Mouse (Mus musculus): ENCODE measurements at regions not wholly inside any gene's neighbourhood (a gene's known extent, or its start where the extent isn't known, plus 50 kb on each side); places are given as distances from the start of the nearest gene placed in this dataset.

- no peak for DNase-seq
These were observed 86.9 kb downstream of the Ndufa10 start for GRCm38 (mm10) chr1:92386752-92387151.

GRCm38 (mm10) chr1:92384945-92385344 lies 88.7 kb downstream of the Ndufa10 start:
- DNase-seq = no peak

GRCm38 (mm10) chr1:92383749-92384148 lies 89.9 kb downstream of the Ndufa10 start:
- DNase-seq = no peak

- no peak for DNase-seq
These were observed 94.2 kb downstream of the Ndufa10 start for GRCm38 (mm10) chr1:92379510-92379886.

GRCm38 (mm10) chr1:92378741-92379509 lies 94.7 kb downstream of the Ndufa10 start:
- DNase-seq = peak; percentile 40

- peak; percentile 22 for DNase-seq
These were observed 97.2 kb downstream of the Ndufa10 start for GRCm38 (mm10) chr1:92376456-92376855.

GRCm38 (mm10) chr1:92372222-92372990 lies 101.3 kb downstream of the Ndufa10 start:
- no peak for DNase-seq

- peak; percentile 23 for DNase-seq
These were observed 102.2 kb downstream of the Ndufa10 start for GRCm38 (mm10) chr1:92371357-92371981.

- no peak for DNase-seq
These were observed 102.8 kb downstream of the Ndufa10 start for GRCm38 (mm10) chr1:92370842-92371241.

GRCm38 (mm10) chr1:92369972-92370371 lies 103.7 kb downstream of the Ndufa10 start:
- DNase-seq = no peak

- DNase-seq = no peak
These were observed 107.4 kb downstream of the Ndufa10 start for GRCm38 (mm10) chr1:92366249-92366648.

GRCm38 (mm10) chr1:92365366-92366075 lies 108.1 kb downstream of the Ndufa10 start:
- no peak for DNase-seq

GRCm38 (mm10) chr1:92361677-92362076 lies 112.0 kb downstream of the Ndufa10 start:
- no peak for DNase-seq

GRCm38 (mm10) chr1:92360255-92360654 lies 113.4 kb downstream of the Ndufa10 start:
- peak; percentile 58 for DNase-seq

- no peak for DNase-seq
These were observed 114.2 kb downstream of the Ndufa10 start for GRCm38 (mm10) chr1:92359473-92359872.

GRCm38 (mm10) chr1:92358758-92359287 lies 114.8 kb downstream of the Ndufa10 start:
- no peak for DNase-seq

- DNase-seq = no peak
These were observed 125.2 kb downstream of the Ndufa10 start for GRCm38 (mm10) chr1:92348353-92349005.

GRCm38 (mm10) chr1:92347656-92348055 lies 126.0 kb downstream of the Ndufa10 start:
- DNase-seq = no peak

GRCm38 (mm10) chr1:92343768-92344167 lies 129.9 kb downstream of the Ndufa10 start:
- DNase-seq = no peak

- DNase-seq = no peak
These were observed 130.5 kb downstream of the Ndufa10 start for GRCm38 (mm10) chr1:92343161-92343598.

- DNase-seq = no peak
These were observed 131.7 kb downstream of the Ndufa10 start for GRCm38 (mm10) chr1:92341846-92342540.
